Mouse (Mus musculus) olfactory bulb, adult 2 months (tissue): Measurements from ENCODE around the gene Ehf. TPM values are rescaled to one million over a fixed set of nuclear protein-coding genes. Genes with fewer than 3 reads are reported as not detected.

ENCODE experiments used
- H3K27ac ChIP-seq: fragments of 200-500 bp; 2 replicates; pipeline ENCODE4 v1.5.1; 2012; ENCODE audit warnings: low read depth, low read length; ENCODE audit not compliant: insufficient read depth
- H3K4me1 ChIP-seq: fragments of 200-500 bp; 2 replicates; pipeline ENCODE4 v1.6.1; 2012; ENCODE audit warnings: low read length; ENCODE audit not compliant: control insufficient read depth, insufficient read depth
- H3K4me3 ChIP-seq: fragments of 200-500 bp; 2 replicates; pipeline ENCODE4 v1.5.1; 2012; ENCODE audit warnings: mild to moderate bottlenecking, low read depth, low read length, moderate library complexity; ENCODE audit not compliant: insufficient read depth
- CTCF ChIP-seq: fragments of 200-500 bp; IDR thresholded peaks from 2 replicates; pipeline ENCODE4 v1.5.1; 2012; ENCODE audit warnings: low read depth, mild to moderate bottlenecking, low read length, moderate library complexity; ENCODE audit not compliant: insufficient read depth
- POLR2A ChIP-seq: fragments of 200-500 bp; IDR thresholded peaks from 2 replicates; pipeline ENCODE4 v1.6.1; 2012; ENCODE audit warnings: mild to moderate bottlenecking, low read depth, low read length, moderate library complexity; ENCODE audit not compliant: insufficient read depth
- WGBS: fragments of 180-500 bp; shearing (Covaris S2); methylation state at CpG from one replicate; pipeline ENCODE4 v1.1.7; 2018; 5-methylcytosine and 5-hydroxymethylcytosine counted together
- polyA plus RNA-seq: library from polyadenylated mRNA; stranded (reverse); fragments of >200 nt; gene quantifications from 2 replicates; pipeline ENCODE4 v1.2.4, GENCODE M21; 2012; ENCODE audit warnings: low replicate concordance; ENCODE audit not compliant: missing spikeins, insufficient read depth, insufficient read length

The Ehf gene
- polyA plus RNA-seq, 1 experiment = not detected

DNA sequence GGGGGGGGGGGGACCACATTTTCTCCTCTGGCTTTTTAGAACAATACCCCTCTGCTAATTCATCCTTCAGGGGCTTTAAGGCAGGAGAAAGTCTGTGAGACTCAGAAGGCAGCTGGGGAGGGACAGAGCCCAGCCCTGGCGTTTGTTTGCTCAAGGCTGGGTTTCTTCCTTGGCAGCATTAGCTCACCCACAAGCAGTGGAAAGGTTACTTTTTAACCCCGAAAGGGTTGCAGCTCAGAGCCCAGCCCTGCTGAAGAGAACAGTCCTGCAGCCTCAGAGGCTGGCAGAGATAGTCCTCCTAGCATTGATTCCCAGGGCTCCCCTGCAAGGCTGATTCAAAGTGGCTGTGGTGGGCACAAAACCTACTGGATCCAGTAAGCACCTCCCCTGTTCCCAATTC is 17.5 kb downstream of the Ehf start:
- H3K4me1 ChIP-seq = peaks cover 12% of the 10 kb centered on the region
- 58% methylated on average over 2 of the region's 2 CpGs for WGBS
- H3K4me3 ChIP-seq = no peak overlapping the region
- H3K27ac ChIP-seq = no peak overlapping the region
- TF ChIP-seq CTCF = no peak
- no peak for TF ChIP-seq POLR2A

GRCm38 (mm10) chr2:103283730-103284129 is 19.3 kb downstream of the Ehf start:
- Histone ChIP-seq H3K4me3 (no peak overlapping the region), H3K27ac (no peak overlapping the region), H3K4me1 (peaks cover 9% of the 10 kb centered on the region)
- no peak for TF ChIP-seq POLR2A
- no peak for TF ChIP-seq CTCF
- 37% methylated on average over 8 of the region's 8 CpGs for WGBS

- TF ChIP-seq POLR2A = no peak
- TF ChIP-seq CTCF = no peak
- WGBS = 74% methylated on average over 8 of the region's 8 CpGs
- Histone ChIP-seq H3K4me1 (peaks cover 6% of the 10 kb centered on the region; the same call in 1 of the 2 replicates), H3K27ac (no peak overlapping the region), H3K4me3 (no peak overlapping the region)
Measured at GRCm38 (mm10) chr2:103282184-103282750, 20.8 kb downstream of the Ehf start.

DNA sequence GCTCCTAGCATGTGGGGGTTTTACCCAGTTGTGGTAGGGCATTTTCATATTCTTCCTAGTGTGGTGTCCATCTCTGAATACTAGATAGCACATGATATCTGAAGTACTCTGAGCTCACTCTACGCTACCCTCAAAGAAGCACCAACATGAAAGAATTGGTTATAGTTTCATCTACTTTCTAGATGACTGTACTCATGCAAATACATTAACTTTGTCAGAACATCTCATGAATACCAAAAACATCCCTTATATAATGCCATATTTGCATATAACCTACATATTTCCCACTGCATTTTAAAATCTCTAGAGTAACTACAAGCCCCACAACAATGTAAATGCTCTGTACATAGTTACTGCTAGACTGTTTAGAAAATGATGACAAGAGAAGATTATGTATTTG is 23.2 kb downstream of the Ehf start:
- 100% methylated on average over 1 of the region's 1 CpGs for WGBS
- TF ChIP-seq CTCF (no peak), POLR2A (no peak)
- H3K4me1 ChIP-seq = 0 out of 2 replicates have a peak, but pooled peaks cover 2% of the 10 kb centered on the region
- no peak overlapping the region for H3K4me3 ChIP-seq
- no peak overlapping the region for H3K27ac ChIP-seq

GRCm38 (mm10) chr2:103278476-103278875 is 24.6 kb downstream of the Ehf start:
- H3K27ac ChIP-seq = no peak overlapping the region
- no peak overlapping the region for H3K4me3 ChIP-seq
- TF ChIP-seq POLR2A = no peak
- TF ChIP-seq CTCF = no peak
- H3K4me1 ChIP-seq = peaks cover 2% of the 10 kb centered on the region; the same call in 1 of the 2 replicates
- WGBS = 97% methylated on average over 1 of the region's 1 CpGs

DNA sequence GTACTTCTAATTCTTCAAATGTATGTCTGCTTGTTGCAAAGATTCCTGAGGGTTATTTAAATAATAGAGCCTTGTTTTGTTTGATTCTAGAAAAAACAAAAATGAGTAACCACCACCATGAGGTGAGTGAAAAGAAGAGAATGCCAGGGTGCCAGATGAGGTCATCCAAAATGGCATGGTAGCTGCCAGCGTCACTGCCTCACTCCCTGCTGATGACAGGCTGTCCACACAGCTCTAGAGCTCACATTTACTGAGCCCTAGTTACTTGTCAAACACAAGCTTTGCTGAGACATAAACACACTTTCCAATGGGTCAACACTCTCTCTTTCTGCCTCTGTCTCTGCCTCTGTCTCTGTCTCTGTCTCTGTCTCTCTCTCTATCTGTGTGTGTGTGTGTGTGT is 25.3 kb downstream of the Ehf start:
- Histone ChIP-seq H3K4me1 (peaks cover 2% of the 10 kb centered on the region; the same call in 1 of the 2 replicates), H3K27ac (no peak overlapping the region), H3K4me3 (no peak overlapping the region)
- 61% methylated on average over 1 of the region's 1 CpGs for WGBS
- TF ChIP-seq POLR2A (no peak), CTCF (no peak)

DNA sequence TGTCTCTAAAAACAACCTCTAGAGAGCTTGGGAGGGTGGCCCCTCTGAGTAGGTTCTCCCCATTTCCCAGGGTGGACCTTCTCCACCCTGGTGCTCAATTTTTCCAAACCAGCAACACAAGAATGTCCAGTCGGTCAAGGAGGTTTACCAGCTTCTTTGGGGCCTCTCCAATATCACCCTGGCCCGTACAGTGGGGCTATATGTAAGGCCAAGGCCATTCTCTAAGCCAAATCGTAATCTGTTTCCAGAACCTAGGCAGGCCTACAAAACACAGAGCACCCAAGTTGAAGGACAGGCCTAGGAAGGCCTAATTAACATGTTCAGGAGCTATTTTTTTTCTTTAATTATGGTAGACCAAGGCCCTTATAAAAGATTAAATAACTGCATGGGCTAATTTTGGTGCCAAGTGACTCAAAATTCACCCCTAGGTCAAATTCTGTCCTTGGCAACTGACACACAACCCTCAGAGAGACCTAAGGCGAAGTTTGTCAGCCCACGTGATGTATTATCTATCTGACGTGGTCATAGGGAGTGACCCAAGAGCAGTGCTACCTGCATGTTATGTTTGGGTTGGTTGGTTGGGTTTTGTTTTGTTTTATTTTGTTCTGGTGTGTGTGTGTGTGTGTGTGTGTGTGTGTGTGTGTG is 27.6 kb downstream of the Ehf start:
- Histone ChIP-seq H3K4me1 (peaks cover 2% of the 10 kb centered on the region; the same call in 1 of the 2 replicates), H3K27ac (no peak overlapping the region), H3K4me3 (no peak overlapping the region)
- 89% methylated on average over 6 of the region's 6 CpGs for WGBS
- TF ChIP-seq POLR2A = no peak
- TF ChIP-seq CTCF = no peak

- H3K4me3 ChIP-seq = no peak overlapping the region
- 71% methylated on average over 2 of the region's 2 CpGs for WGBS
- no peak overlapping the region for H3K27ac ChIP-seq
- H3K4me1 ChIP-seq = peaks cover 2% of the 10 kb centered on the region; the same call in 1 of the 2 replicates
- TF ChIP-seq CTCF (no peak), POLR2A (no peak)
Measured at GRCm38 (mm10) chr2:103274803-103275202, 28.3 kb downstream of the Ehf start.

DNA sequence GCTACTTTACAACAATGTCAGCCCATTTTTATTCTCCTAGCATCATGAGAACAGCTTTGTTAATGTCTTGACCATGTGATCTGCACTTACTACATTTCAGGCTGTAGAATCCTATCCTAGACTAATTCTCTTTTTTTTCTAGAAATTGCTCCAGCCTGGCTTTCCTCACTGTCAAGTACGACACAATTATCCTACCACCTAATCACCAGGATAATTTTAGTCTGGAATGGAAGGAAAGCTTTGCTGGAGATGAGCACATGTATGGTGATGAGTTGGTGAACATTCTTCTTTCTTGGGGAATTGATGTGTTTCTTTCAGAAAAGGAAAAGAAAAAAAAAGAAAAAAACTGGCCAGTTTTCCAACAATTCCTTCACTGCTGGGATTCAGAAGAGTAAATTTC is 28.8 kb downstream of the Ehf start:
- TF ChIP-seq CTCF (no peak), POLR2A (no peak)
- H3K4me3 ChIP-seq = no peak overlapping the region
- peaks cover 2% of the 10 kb centered on the region; the same call in 1 of the 2 replicates for H3K4me1 ChIP-seq
- no peak overlapping the region for H3K27ac ChIP-seq
- 66% methylated on average over 1 of the region's 1 CpGs for WGBS

DNA sequence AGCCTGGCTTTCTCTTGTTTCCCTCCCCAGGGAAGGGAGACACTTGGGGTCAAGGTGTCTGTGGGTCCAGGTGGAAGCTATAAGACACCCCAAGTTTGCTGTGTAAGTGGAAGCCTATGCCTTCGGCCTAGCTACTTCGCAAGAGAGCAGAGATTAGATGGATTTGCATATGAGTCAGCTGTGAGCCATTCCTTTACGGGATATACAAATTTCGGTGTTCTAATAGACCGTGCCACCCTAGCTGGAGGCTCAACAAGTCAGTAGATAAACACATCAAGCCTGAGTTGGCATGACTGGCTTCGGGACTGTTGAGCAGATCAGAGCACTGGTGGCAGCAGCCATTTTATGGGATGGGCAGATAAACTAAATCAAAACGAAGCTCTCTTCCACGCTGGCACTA is 31.6 kb downstream of the Ehf start:
- peaks cover 2% of the 10 kb centered on the region; the same call in 1 of the 2 replicates for H3K4me1 ChIP-seq
- no peak overlapping the region for H3K27ac ChIP-seq
- H3K4me3 ChIP-seq = no peak overlapping the region
- 92% methylated on average over 8 of the region's 8 CpGs for WGBS
- TF ChIP-seq POLR2A (no peak), CTCF (no peak)
